Mouse (Mus musculus) olfactory bulb, adult 2 months (tissue): ENCODE results near the gene Dpep3. TPM values are rescaled to one million over a fixed set of nuclear protein-coding genes. Genes with fewer than 3 reads are reported as not detected.
"Not testable (repeated sequence)": the region's sequence is repeated elsewhere in the genome, so short reads cannot be mapped to it uniquely, and the experiment has no call there.

Experiments used
- H3K27ac ChIP-seq: fragments of 200-500 bp; 2 replicates; pipeline ENCODE4 v1.5.1; 2012; ENCODE audit warnings: low read depth, low read length; ENCODE audit not compliant: insufficient read depth
- H3K4me1 ChIP-seq: fragments of 200-500 bp; 2 replicates; pipeline ENCODE4 v1.6.1; 2012; ENCODE audit warnings: low read length; ENCODE audit not compliant: control insufficient read depth, insufficient read depth
- H3K4me3 ChIP-seq: fragments of 200-500 bp; 2 replicates; pipeline ENCODE4 v1.5.1; 2012; ENCODE audit warnings: mild to moderate bottlenecking, low read depth, low read length, moderate library complexity; ENCODE audit not compliant: insufficient read depth
- CTCF ChIP-seq: fragments of 200-500 bp; IDR thresholded peaks from 2 replicates; pipeline ENCODE4 v1.5.1; 2012; ENCODE audit warnings: low read depth, mild to moderate bottlenecking, low read length, moderate library complexity; ENCODE audit not compliant: insufficient read depth
- POLR2A ChIP-seq: fragments of 200-500 bp; IDR thresholded peaks from 2 replicates; pipeline ENCODE4 v1.6.1; 2012; ENCODE audit warnings: mild to moderate bottlenecking, low read depth, low read length, moderate library complexity; ENCODE audit not compliant: insufficient read depth
- WGBS: fragments of 180-500 bp; shearing (Covaris S2); methylation state at CpG from one replicate; pipeline ENCODE4 v1.1.7; 2018; 5-methylcytosine and 5-hydroxymethylcytosine counted together
- polyA plus RNA-seq: library from polyadenylated mRNA; stranded (reverse); fragments of >200 nt; gene quantifications from 2 replicates; pipeline ENCODE4 v1.2.4, GENCODE M21; 2012; ENCODE audit warnings: low replicate concordance; ENCODE audit not compliant: missing spikeins, insufficient read depth, insufficient read length

Dpep3 gene
- polyA plus RNA-seq: not detected in 2 replicates

DNA sequence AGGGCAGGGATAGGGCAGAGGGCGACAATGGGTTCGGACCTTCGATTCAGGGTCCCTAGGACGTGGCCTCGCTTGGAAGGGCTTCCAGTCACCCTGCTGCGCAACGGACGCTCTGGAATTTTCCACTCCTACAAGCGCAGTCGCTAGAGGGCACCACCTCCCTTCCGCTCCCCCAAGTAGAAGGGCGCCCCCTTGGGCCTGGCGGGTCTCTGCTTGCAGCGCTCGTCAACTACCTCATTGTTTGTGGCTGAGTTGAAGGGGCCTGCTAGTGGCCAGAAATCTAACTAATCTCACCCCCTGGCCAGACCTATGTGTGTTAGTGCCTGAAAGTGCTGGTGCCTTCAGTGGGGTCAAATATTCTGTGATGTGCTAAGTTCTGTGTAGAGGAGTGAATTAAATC, at the start of gene Dpep3:
Gene Dpep3, minus strand, starts transcription at position 105 of the 400 bp plus-strand sequence.
- 93% methylated on average over 15 of the region's 15 CpGs for WGBS
- no peaks in the 10 kb centered on the region for H3K4me1 ChIP-seq
- TF ChIP-seq POLR2A: no peak
- H3K4me3 ChIP-seq: no peak within 1 kb of the TSS
- no peak within 1 kb of the TSS for H3K27ac ChIP-seq

DNA sequence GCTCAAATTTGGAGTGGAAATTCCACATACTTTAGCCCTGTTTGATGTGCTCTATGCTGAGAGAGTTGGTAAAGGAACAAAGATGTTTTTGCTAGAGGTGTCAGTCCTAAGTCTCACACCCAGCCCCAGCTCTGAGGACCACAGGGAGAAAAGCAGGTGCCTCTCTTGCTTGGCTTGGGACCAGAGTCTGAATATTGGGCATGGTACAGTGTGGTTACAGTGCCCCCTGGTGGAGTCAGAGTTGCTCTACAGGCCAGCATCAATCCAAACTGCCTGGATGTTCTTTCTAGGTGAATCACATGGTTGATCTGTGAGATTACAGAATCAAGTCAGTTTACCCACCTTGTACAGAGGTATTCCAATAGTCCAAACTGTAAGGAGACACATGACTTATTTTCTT, 43.3 kb upstream of the Dpep3 start:
- H3K4me3 ChIP-seq: no peak overlapping the region

DNA sequence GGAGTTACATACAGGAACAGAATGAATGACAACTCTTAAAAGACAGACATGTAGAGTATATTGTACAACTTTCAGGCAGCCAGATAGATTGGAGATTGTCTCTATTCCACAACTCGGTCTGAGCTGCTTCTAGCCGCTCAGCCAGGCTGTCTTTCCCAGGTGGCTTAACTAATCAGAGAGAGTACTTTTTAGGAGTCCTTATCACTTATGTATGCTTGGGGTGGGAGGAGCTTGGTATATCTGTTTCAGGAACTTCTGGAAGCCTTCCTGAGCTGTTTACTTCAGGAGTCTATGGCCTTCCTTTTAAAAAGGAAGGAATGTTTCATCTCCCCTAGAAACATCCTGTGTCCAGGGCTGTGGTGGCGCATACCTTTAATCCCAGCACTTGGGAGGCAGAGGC, 38.8 kb upstream of the Dpep3 start:
- no peak overlapping the region for H3K4me3 ChIP-seq
- 92% methylated on average over 3 of the region's 3 CpGs for WGBS
- TF ChIP-seq CTCF: no peak
- no peaks in the 10 kb centered on the region for H3K4me1 ChIP-seq
- H3K27ac ChIP-seq: no peak overlapping the region

More for the DNA sequence above, 43.3 kb upstream of the Dpep3 start:
- H3K27ac ChIP-seq: no peak overlapping the region
- TF ChIP-seq POLR2A (no peak), CTCF (0 out of 2 replicates have a peak, but pooled peaks have one; percentile 25)
- no peaks in the 10 kb centered on the region for H3K4me1 ChIP-seq

DNA sequence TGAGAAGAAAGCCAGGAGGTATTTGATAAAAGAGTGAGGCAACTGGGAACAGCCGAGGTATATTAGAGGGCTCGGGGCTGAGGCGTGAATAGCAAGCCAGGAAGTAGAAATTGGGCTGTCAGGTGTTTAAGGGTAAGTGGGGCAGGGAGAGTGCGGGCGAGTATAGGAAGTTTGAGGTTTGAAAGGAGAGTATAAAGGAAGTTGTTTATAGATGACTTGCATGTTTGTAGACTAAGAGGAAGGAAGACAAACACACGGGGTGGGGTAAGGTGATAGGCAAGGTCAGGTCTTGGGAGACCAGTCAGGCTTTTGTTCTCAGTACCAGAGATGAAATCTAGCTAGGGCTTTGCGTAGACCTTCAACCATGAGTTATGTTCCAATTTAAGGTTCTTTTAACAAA, 37.9 kb upstream of the Dpep3 start:
- TF ChIP-seq CTCF: no peak
- no peak for TF ChIP-seq POLR2A
- Histone ChIP-seq H3K4me3 (no peak overlapping the region), H3K4me1 (no peaks in the 10 kb centered on the region), H3K27ac (no peak overlapping the region)
- WGBS: 95% methylated on average over 7 of the region's 7 CpGs

DNA sequence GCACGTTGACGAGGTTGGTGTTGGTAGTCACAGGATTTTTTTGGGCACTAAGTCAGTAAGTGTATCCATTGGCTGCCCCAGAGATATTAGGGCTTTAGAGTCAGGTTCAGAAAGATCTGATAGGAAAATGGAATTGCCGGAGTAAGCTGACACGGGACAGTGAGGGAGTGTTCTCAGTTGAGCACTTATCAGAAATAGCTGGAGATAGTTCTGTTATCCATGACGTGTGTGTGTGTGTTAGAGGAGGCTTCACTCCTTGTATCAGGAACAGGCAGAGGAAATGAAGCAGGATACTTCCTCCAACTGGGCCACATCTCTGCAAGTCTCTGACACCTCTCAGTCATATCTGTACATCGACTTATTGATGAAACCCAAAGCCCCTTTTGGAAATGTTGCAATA, 37.1 kb upstream of the Dpep3 start:
- 94% methylated on average over 6 of the region's 6 CpGs for WGBS
- H3K4me3 ChIP-seq: no peak overlapping the region
- TF ChIP-seq POLR2A (no peak), CTCF (no peak)
- H3K27ac ChIP-seq: no peak overlapping the region
- H3K4me1 ChIP-seq: no peaks in the 10 kb centered on the region

DNA sequence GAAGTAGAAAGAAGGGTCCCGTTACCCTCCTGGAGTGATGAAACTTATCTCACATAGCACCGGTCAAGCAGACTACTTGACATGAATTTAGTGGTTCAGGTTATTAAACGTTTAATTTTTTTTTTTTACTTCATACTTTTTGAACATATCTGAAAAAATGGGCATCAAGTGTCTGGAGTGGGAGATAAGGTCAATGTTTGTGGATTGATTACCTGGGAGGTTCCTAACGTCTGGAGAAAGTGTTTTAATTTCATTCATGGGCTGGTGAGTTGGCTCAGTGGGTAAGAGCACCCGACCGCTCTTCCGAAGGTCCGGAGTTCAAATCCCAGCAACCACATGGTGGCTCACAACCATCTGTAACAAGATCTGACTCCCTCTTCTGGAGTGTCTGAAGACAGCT, 33.0 kb upstream of the Dpep3 start:
- WGBS: 81% methylated on average over 8 of the region's 8 CpGs
- not testable (repeated sequence) for H3K4me3 ChIP-seq

DNA sequence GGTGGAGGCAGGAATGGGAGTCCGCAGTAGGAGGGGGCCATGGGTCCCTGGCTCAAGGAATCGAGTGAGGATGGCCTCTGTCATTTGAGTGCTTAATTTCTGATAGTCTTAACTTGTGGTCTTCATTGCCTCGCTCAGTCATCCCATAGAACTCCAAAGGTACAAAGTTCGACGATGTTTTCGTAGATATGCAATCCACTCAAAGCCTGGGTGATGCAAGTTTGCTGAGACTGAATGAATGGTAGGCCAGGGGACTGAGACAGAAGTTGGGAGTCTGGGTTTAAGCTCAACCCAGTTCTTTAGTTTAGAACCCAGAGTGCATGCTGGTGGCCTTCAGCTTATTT, 32.4 kb upstream of the Dpep3 start, which contains the start of gene Ddx28:
Gene Ddx28, minus strand, starts transcription at position 240 of the 344 bp plus-strand sequence.
- WGBS: 1% methylated on average over 6 of the region's 6 CpGs
- H3K27ac ChIP-seq: peak within 1 kb of the TSS; percentile 28; the same call in 1 of the 2 replicates

More for the DNA sequence above, 33.0 kb upstream of the Dpep3 start:
- peaks cover 12% of the 10 kb centered on the region for H3K4me1 ChIP-seq
- H3K27ac ChIP-seq: not testable (repeated sequence)

DNA sequence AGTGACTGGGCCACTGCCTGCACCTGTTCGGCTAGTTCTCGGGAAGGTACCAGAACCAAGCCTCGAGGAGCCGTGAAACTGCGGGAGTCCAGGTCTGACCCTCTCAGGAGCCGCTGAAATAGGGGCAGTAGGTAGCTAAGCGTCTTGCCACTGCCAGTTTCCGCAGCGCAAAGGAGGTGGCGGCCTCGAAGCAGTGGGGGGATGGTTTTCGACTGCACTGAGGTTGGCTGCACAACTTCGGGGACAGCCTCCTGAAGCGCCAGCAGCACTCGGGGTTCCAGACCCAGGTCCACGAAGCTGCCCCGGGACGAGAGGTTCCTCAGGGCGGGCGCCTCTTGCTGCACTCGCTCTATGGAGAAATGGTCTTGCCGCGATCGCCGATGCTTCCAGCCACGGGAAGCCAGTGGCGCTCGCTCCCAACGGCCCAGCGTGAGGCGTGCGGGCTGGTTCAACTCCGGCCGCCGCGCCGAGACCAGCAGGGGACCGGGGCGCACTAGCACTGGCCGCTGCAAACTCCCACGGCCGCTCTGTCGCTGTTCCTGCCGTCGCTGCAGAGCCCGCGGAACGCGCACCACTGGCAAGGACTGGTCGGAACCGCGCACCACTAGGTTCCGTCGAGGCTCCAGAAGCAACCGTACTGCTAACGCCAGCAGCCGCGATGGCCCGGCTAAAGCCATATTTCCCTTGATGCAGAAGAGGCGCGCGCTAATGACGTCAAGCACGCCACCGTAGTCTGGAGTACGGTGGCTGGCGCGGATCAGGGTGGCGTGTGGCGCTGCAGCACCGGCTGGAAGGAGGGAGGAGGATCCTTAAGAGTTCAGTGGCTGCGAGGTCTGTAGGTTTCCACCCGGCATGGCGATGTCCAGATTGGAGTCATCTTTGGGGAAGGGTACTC, 31.8 kb upstream of the Dpep3 start:
- peak overlapping the region; percentile 28; the same call in 1 of the 2 replicates for H3K27ac ChIP-seq
- WGBS: 1% methylated on average over 74 of the region's 74 CpGs
- TF ChIP-seq CTCF: 0 out of 2 replicates have a peak, but pooled peaks have one; percentile 4
- TF ChIP-seq POLR2A: peak; percentile 42; the same call in 1 of the 2 replicates
- H3K4me1 ChIP-seq: peaks cover 12% of the 10 kb centered on the region
- H3K4me3 ChIP-seq: peak overlapping the region; percentile 93

More for the DNA sequence above, 32.4 kb upstream of the Dpep3 start, which contains the start of gene Ddx28:
- H3K4me3 ChIP-seq: peak within 1 kb of the TSS; percentile 93
- TF ChIP-seq POLR2A (no peak), CTCF (no peak)
- peaks cover 12% of the 10 kb centered on the region for H3K4me1 ChIP-seq

DNA sequence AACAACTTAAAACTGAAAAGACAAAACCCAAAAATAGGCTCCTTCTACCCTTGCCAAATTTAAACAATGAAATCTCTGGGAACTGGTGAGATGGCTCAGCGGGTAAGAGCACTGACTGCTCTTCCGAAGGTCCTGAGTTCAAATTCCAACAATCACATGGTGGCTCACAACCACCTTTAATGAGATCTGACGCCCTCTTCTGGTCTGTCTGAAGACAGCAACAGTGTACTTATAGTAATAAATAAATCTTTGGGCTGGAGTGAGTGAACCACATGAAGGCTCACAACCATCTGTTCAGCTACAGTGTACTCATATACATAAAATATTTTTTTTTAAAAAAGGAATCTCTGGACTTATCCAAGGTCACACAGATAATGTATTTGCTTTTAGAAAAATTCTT, 28.7 kb upstream of the Dpep3 start:
- peaks cover 12% of the 10 kb centered on the region for H3K4me1 ChIP-seq
- H3K27ac ChIP-seq, H3K4me3 ChIP-seq: not testable (repeated sequence)
- 68% methylated on average over 3 of the region's 3 CpGs for WGBS
